Mouse (Mus musculus) lung, embryonic 16.5 days (tissue): ENCODE measurements around the gene Tnfrsf1b. TPM values are rescaled to one million over a fixed set of nuclear protein-coding genes. Genes with fewer than 3 reads are reported as not detected.

Experiments used
- ATAC-seq: fragments of 200-750 bp; cut with Nextera tagmentation; 2 replicates; pipeline ENCODE4 v1.8.0; 2017; ENCODE audit warnings: low read depth, mild to moderate bottlenecking, moderate library complexity
- H3K27ac ChIP-seq: fragments of 300-500 bp; sonication (generic); 2 replicates; pipeline ENCODE4 v1.5.1; 2014; ENCODE audit warnings: mild to moderate bottlenecking, control low read depth, low read length
- H3K27me3 ChIP-seq: fragments of 300-500 bp; sonication (generic); 2 replicates; pipeline ENCODE4 v1.6.1; 2014; ENCODE audit warnings: low read depth, low read length, mixed read lengths; ENCODE audit not compliant: control insufficient read depth, insufficient read depth
- H3K36me3 ChIP-seq: fragments of 300-500 bp; sonication (generic); 2 replicates; pipeline ENCODE4 v1.6.1; 2014; ENCODE audit warnings: low read length; ENCODE audit not compliant: control insufficient read depth, insufficient read depth
- H3K4me1 ChIP-seq: fragments of 300-500 bp; sonication (generic); replicated peaks from 2 replicates; pipeline ENCODE4 v1.6.1; 2014; ENCODE audit warnings: low read length, mixed read lengths; ENCODE audit not compliant: control insufficient read depth, insufficient read depth
- H3K4me2 ChIP-seq: fragments of 300-500 bp; sonication (generic); 2 replicates; pipeline ENCODE4 v1.6.1; 2014; ENCODE audit warnings: low read depth, low read length, control low read depth
- H3K4me3 ChIP-seq: fragments of 300-500 bp; sonication (generic); 2 replicates; pipeline ENCODE4 v1.5.1; 2014; ENCODE audit warnings: mild to moderate bottlenecking, low read length, control low read depth
- H3K9ac ChIP-seq: fragments of 300-500 bp; sonication (generic); 2 replicates; pipeline ENCODE4 v1.6.1; 2014; ENCODE audit warnings: low read length, control low read depth
- H3K9me3 ChIP-seq: fragments of 300-500 bp; sonication (generic); 2 replicates; pipeline ENCODE4 v1.6.1; 2016; ENCODE audit warnings: low read length; ENCODE audit not compliant: control insufficient read depth
- WGBS: fragments of 180-500 bp; shearing (Covaris S2); extraction: QIAGEN DNeasy Blood & Tissue Kit; methylation state at CpG from one replicate; pipeline ENCODE4 v1.1.7; 2014; 5-methylcytosine and 5-hydroxymethylcytosine counted together
- polyA plus RNA-seq: library from polyadenylated mRNA; unstranded; fragments of >200 nt; fragmentation: Nextera tagmentation; extraction: Ambion mirVana; gene quantifications from 2 replicates; pipeline ENCODE4 v1.2.1, GENCODE M21; 2015

Tnfrsf1b gene
- polyA plus RNA-seq, 1 experiment from 2014 or later: 5.3 TPM

- Histone ChIP-seq H3K9ac (no peak overlapping the region), H3K36me3 (no peaks in the 10 kb centered on the region), H3K4me2 (no peak overlapping the region)
Observed at GRCm38 (mm10) chr4:145278231-145278630, 31.6 kb upstream of the Tnfrsf1b start.

GRCm38 (mm10) chr4:145276368-145277249, 29.9 kb upstream of the Tnfrsf1b start:
- Histone ChIP-seq H3K9me3 (peaks cover 3% of the 10 kb centered on the region; the same call in 1 of the 2 replicates), H3K27me3 (no peaks in the 10 kb centered on the region), H3K4me3 (no peak overlapping the region), H3K4me1 (no peaks in the 10 kb centered on the region), H3K9ac (no peak overlapping the region), H3K36me3 (no peaks in the 10 kb centered on the region), H3K27ac (no peak overlapping the region), H3K4me2 (no peak overlapping the region)
- 76% methylated on average over 6 of the region's 6 CpGs for WGBS
- no peak for ATAC-seq

More at GRCm38 (mm10) chr4:145278231-145278630, 31.6 kb upstream of the Tnfrsf1b start:
- H3K27ac ChIP-seq: no peak overlapping the region
- H3K4me3 ChIP-seq: no peak overlapping the region
- peaks cover 3% of the 10 kb centered on the region; the same call in 1 of the 2 replicates for H3K9me3 ChIP-seq
- 87% methylated on average over 2 of the region's 2 CpGs for WGBS
- ATAC-seq: no peak
- no peaks in the 10 kb centered on the region for H3K27me3 ChIP-seq
- H3K4me1 ChIP-seq: no peaks in the 10 kb centered on the region

- ATAC-seq: no peak
- H3K4me1 ChIP-seq: no peaks in the 10 kb centered on the region
- no peaks in the 10 kb centered on the region for H3K27me3 ChIP-seq
- WGBS: 90% methylated on average over 5 of the region's 5 CpGs
- no peak overlapping the region for H3K27ac ChIP-seq
- H3K36me3 ChIP-seq: no peaks in the 10 kb centered on the region
- no peak overlapping the region for H3K9ac ChIP-seq
- peaks cover 3% of the 10 kb centered on the region; the same call in 1 of the 2 replicates for H3K9me3 ChIP-seq
- no peak overlapping the region for H3K4me2 ChIP-seq
- no peak overlapping the region for H3K4me3 ChIP-seq
Observed at GRCm38 (mm10) chr4:145274887-145275286, 28.2 kb upstream of the Tnfrsf1b start.

GRCm38 (mm10) chr4:145273923-145274322, 27.3 kb upstream of the Tnfrsf1b start:
- no peak overlapping the region for H3K4me3 ChIP-seq
- no peaks in the 10 kb centered on the region for H3K4me1 ChIP-seq
- no peaks in the 10 kb centered on the region for H3K27me3 ChIP-seq
- no peak overlapping the region for H3K9ac ChIP-seq
- ATAC-seq: no peak
- no peak overlapping the region for H3K4me2 ChIP-seq
- 76% methylated on average over 5 of the region's 5 CpGs for WGBS
- H3K36me3 ChIP-seq: no peaks in the 10 kb centered on the region
- H3K9me3 ChIP-seq: no peaks in the 10 kb centered on the region
- no peak overlapping the region for H3K27ac ChIP-seq

GRCm38 (mm10) chr4:145272763-145273162, 26.1 kb upstream of the Tnfrsf1b start:
- Histone ChIP-seq H3K27me3 (no peaks in the 10 kb centered on the region), H3K36me3 (no peaks in the 10 kb centered on the region), H3K27ac (no peak overlapping the region), H3K4me2 (no peak overlapping the region), H3K9me3 (no peaks in the 10 kb centered on the region), H3K9ac (no peak overlapping the region), H3K4me1 (peaks cover 5% of the 10 kb centered on the region), H3K4me3 (no peak overlapping the region)
- peak; percentile 46 for ATAC-seq
- WGBS: 38% methylated on average over 1 of the region's 1 CpGs

- Histone ChIP-seq H3K4me1 (peaks cover 11% of the 10 kb centered on the region), H3K36me3 (no peaks in the 10 kb centered on the region), H3K9me3 (no peaks in the 10 kb centered on the region), H3K27ac (no peak overlapping the region), H3K4me3 (no peak overlapping the region), H3K27me3 (no peaks in the 10 kb centered on the region), H3K4me2 (no peak overlapping the region), H3K9ac (no peak overlapping the region)
- 78% methylated on average over 4 of the region's 4 CpGs for WGBS
- no peak for ATAC-seq
Observed at GRCm38 (mm10) chr4:145271634-145272033, 25.0 kb upstream of the Tnfrsf1b start.

- no peak overlapping the region for H3K4me2 ChIP-seq
- H3K27ac ChIP-seq: no peak overlapping the region
- no peaks in the 10 kb centered on the region for H3K36me3 ChIP-seq
- no peak overlapping the region for H3K4me3 ChIP-seq
- no peaks in the 10 kb centered on the region for H3K9me3 ChIP-seq
- peaks cover 12% of the 10 kb centered on the region for H3K4me1 ChIP-seq
- no peaks in the 10 kb centered on the region for H3K27me3 ChIP-seq
- no peak overlapping the region for H3K9ac ChIP-seq
- no peak for ATAC-seq
- 79% methylated on average over 5 of the region's 5 CpGs for WGBS
Observed at GRCm38 (mm10) chr4:145270136-145270535, 23.5 kb upstream of the Tnfrsf1b start.

- Histone ChIP-seq H3K9me3 (no peaks in the 10 kb centered on the region), H3K4me3 (no peak overlapping the region), H3K27me3 (no peaks in the 10 kb centered on the region), H3K27ac (no peak overlapping the region; the same call in none of the 2 replicates), H3K9ac (no peak overlapping the region), H3K4me2 (no peak overlapping the region), H3K4me1 (peaks cover 12% of the 10 kb centered on the region), H3K36me3 (no peaks in the 10 kb centered on the region)
- ATAC-seq: peak; percentile 86
- 26% methylated on average over 4 of the region's 4 CpGs for WGBS
Observed at GRCm38 (mm10) chr4:145267631-145268110, 21.0 kb upstream of the Tnfrsf1b start.

- H3K9ac ChIP-seq: no peak overlapping the region
- 69% methylated on average over 4 of the region's 4 CpGs for WGBS
- H3K4me1 ChIP-seq: peaks cover 12% of the 10 kb centered on the region
- H3K36me3 ChIP-seq: no peaks in the 10 kb centered on the region
- no peaks in the 10 kb centered on the region for H3K9me3 ChIP-seq
- ATAC-seq: no peak
- H3K27me3 ChIP-seq: no peaks in the 10 kb centered on the region
- no peak overlapping the region for H3K27ac ChIP-seq
- H3K4me2 ChIP-seq: no peak overlapping the region
- H3K4me3 ChIP-seq: no peak overlapping the region
Observed at GRCm38 (mm10) chr4:145266505-145266904, 19.8 kb upstream of the Tnfrsf1b start.
